Mouse (Mus musculus) right cerebral cortex, postnatal 14 days (tissue): Measurements from ENCODE around the gene Vmn1r39.
"Not testable (repeated sequence)": the region's sequence is repeated elsewhere in the genome, so short reads cannot be mapped to it uniquely, and the experiment has no call there.

ENCODE experiments used
- DNase-seq: peaks from one replicate; pipeline ENCODE4 v3.0.0; 2022

Gene Vmn1r39

DNA sequence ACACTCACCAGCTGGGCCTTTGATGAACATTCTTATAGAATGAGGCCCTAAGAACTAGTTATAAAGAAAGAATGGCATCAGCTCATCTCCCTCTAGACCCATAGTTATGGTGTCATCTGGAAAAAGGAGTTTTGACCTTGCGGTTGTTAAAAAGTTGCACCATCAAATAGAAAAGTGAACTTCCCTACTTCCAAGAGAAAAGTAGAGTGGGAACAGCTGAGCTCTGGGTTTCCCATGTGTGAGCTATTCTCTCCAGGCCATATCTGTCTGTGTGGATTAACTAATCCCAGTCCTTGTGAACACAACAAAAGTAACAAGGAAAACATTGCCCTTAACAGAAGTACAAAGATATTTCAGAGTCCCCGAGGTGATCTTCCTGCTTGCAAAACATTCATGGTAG, at the start of gene Vmn1r39:
Gene Vmn1r39, minus strand, starts transcription at position 101 of the 400 bp plus-strand sequence.
- no peak for DNase-seq

DNA sequence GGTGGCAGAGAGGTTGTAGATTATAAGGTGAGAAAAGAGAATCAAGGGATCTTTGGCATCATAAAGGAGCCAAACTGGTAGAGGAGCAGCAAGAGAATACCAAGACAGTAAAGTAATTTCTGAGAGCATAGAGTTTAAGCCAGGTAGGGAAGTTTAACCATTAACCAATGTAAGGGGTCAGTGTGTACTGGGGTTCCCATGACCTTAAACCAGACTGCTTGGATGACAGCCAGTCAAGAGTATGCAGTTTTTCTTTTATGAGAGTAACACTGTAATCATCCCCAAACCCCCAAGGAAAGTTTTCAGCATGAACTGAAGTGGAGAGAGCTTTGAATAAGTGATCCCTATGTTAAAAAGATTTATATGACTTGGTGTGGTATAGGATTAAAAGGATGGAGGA, 49.0 kb upstream of the Vmn1r39 start:
- no peak for DNase-seq

DNA sequence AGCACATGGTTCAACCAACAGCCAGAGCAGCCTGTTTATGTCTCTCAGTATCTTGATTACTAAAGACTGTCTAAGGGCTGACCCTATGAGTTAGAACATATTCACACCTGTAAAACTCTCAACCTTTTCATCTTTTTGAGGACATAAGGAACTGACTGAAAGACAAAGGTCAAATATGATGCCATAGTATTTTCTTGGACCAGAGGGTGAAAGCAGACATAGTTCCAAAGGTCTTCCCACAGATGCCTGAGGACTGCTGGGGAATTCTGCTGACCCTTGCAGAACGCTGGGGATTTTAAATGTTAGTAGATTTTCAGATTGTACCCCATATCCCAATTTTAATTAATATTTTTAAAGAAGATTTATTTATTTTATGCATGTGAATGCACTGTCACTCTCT, 47.9 kb upstream of the Vmn1r39 start:
- no peak for DNase-seq

DNA sequence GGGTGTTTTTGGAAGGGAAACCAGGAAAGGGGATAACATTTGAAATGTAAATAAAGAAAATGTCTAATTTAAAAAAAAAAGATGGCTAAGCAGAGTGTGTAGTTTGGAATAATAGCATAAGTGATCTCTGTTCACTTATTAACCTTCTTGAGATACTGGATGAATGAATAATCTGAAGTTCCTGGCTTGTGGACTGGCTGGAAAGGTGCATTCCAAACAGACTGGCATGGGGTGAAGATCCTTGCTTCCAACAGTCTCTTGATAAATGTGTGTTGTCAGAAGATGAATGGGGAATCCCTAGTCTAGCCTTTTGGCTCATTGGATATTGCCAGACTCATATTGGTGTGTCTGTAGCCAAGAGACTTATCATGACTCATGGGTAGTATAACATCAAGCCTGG, 45.8 kb upstream of the Vmn1r39 start:
- DNase-seq = no peak

DNA sequence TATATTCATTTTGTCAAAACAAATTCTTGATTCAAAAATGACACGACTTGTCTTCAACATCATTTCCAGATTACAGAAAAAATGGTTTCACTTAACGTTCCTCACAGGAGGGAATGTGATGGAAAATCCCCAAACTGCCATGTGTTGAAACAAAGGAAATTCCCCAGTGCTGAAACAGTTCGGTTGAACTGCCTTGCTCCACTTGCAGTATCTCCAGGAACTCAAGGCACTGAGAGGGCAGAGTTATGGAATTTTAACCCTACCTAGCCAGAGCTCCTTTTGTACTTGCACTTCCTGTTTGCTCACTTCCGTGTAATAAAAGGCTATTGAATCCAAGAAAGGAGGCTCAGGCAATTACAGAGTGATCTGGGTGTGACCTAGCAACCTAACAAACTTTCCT, 38.5 kb upstream of the Vmn1r39 start:
- no peak for DNase-seq

DNA sequence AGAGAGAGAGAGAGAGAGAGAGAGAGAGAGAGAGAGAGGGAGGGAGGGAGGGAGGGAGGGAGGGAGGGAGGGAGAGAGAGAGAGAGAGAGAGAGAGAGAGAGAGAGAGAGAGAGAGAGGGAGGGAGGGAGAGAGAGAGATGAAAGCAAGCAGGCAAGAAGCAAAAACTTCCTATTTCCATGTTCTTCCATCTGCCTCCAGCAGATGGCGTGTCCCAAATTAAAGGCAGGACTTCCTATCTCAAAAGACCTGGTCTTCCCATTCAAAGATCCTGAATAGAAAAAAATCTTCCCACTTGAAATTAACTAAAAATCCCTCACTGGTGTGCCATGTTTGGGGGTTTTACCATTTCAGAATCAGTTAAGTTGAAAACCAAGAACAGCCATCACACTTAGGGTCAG, 30.2 kb upstream of the Vmn1r39 start:
- peak; percentile 12 for DNase-seq

DNA sequence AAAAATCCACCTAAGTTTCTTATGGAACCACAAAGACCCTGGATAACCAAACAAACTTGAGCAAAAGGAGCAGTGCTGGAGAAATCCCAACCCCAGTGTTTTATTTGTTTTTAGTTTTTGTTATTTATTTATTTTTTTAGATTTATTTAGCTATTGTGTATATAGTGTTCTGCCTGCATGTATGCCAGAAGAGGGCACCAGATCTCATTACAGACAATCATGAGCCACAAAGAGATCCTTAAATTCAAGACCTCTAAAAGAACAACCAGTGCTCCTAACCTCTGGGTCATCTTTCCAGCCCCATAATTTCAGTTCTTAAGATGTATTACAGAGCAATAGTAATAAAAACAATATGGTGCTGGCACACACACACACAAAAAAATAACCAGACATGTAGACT, 26.5 kb upstream of the Vmn1r39 start:
- no peak for DNase-seq

DNA sequence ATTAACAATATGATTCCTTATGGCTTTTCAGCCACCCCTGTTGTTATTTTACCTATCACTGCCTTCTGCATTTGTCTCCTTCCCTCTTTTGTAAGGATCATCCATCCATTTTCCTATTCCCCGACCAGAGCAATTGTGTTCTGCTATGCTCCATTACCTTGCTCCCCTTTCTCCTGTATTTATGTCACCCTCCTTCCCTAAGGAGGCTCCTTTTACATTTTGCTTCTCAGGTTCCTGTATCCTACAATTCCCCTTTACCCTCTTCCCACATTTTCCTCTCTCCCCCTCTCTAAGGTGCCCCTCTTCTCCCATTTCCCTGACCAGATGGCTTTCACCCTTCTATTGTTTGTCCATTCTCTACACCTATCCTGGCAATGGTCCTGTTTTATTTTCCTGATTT, 4.1 kb downstream of the Vmn1r39 start:
- no peak for DNase-seq

DNA sequence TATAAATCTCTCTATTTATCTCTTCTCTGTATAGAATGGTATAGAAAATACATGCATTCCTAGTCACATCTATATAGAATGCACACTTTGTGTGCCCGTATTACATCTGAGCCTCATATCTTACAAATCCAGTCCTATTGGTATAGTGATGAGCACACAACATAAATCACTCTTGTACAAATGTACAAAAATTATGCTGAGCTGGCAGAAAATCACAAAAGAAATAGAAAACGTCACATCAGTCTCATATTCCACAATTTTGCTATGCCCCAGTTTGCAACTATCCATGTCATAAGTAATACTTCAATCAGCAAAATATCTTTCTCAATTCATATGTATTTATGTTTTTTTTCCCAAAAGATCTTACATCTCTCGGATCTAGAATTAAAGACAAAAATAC, 4.7 kb downstream of the Vmn1r39 start:
- no peak for DNase-seq

DNA sequence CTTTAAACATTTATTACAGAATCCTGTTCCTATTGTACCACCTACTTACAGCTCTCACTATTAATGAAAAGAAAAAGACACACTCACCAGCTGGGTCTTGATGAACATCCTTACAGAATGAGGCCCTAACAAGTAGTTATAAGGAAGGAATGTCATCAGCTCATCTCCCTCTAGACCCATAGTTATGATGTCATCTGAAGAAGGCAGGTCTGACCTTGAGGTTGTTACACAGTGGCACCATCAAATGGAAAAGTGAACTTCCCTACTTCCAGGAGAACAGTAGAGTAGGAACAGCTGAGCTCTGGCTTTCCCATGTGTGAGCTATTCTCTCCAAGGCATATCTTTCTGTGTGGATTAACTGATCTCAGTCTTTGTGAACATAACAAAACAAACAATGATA, 27.9 kb downstream of the Vmn1r39 start, which contains the start of gene Vmn1r38:
Gene Vmn1r38, minus strand, starts transcription at position 101 of the 400 bp plus-strand sequence.
- not testable (repeated sequence) for DNase-seq
